Mouse (Mus musculus) liver (tissue): ENCODE measurements around the gene Fam169a.
"Not testable (repeated sequence)": the region's sequence is repeated elsewhere in the genome, so short reads cannot be mapped to it uniquely, and the experiment has no call there.

Experiments
- DNase-seq: peaks from one replicate; pipeline ENCODE4 v3.0.0-alpha.2; 2020; ENCODE audit warnings: mixed read lengths

The Fam169a gene

GRCm38 (mm10) chr13:97080615-97081014 lies 13.5 kb downstream of the Fam169a start:
- no peak for DNase-seq

DNA sequence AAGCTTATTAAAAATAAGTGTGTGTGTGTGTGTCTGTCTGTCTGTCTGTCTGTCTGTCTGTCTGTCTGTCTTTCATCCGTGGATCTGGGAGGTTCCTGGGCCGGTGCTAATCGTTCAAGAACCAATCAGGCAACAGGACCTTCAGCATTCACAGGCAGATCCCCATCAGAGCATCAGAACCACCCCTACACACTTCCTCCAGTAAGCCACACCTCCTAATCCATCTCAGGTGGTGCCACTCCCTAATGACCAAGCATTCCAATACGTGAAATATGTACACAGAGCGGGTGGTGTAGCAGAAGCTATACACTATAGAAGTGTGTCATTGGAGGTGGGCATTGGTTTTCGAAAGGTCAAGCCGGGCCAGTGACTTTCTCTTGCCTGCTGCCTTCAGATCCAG lies 15.3 kb downstream of the Fam169a start:
- peak; percentile 36 for DNase-seq

GRCm38 (mm10) chr13:97086316-97086715 lies 19.2 kb downstream of the Fam169a start:
- peak; percentile 86 for DNase-seq

DNA sequence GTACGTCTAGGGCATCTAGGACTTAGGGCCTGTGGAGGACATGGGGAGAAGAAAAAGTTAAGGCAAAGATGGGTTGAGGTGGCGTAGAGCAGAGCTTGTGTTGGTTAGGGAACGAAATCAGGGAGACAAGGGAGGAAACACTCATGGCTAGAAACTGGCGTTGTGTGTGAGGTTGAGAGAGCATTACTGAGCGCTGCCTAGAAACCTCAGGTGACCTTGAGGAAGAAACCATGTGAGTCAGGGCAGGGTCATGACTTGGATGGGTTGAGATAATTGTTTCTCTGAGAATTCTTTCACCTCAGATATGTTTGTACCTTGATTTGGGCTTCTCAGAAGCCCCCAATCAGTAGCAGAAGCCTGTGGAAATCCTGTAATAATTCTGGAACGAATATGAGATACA lies 20.3 kb downstream of the Fam169a start:
- DNase-seq = no peak

DNA sequence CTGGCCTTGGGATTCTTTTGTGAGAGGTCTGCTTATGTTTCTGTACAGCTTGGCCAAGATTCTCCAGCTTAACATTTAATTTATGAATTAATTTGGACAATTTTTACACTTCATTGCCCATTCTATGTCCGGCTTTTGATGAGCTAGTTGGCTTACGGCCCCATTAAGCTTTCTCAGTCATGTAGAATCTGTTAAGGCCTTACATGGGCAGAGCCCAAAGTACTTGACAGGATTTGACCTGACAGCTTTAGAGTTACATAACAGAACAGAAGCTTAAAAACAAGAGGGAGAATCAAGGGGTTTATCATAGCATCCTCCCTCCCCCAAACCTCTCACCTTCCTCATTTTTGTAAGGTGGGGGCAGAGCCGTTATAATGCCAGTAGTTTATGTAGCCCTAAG lies 21.1 kb downstream of the Fam169a start:
- no peak for DNase-seq

DNA sequence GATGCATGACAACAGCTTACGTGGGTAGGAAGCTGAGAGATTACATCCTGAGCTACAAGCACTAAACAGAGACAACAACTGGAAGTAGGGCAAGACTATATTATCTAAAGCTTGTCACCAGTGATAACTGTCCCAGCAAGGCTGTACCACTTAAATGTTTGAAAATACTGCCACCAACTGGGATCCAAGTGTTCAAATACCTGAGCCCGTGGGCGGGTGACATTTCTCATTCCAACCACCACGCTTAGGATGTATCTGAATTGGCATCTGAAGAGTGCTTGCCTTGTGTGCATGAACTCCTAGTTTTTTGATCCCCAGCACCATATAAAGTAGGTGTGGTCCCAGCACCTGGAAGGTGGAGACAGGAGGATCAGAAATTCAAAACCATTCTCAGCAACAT lies 28.6 kb downstream of the Fam169a start:
- DNase-seq = no peak

GRCm38 (mm10) chr13:97099187-97099852 lies 32.2 kb downstream of the Fam169a start, which contains the start of gene Gm6169:
Gm6169 (minus strand) TSS chr13:97099237.
- DNase-seq = peak; percentile 49

DNA sequence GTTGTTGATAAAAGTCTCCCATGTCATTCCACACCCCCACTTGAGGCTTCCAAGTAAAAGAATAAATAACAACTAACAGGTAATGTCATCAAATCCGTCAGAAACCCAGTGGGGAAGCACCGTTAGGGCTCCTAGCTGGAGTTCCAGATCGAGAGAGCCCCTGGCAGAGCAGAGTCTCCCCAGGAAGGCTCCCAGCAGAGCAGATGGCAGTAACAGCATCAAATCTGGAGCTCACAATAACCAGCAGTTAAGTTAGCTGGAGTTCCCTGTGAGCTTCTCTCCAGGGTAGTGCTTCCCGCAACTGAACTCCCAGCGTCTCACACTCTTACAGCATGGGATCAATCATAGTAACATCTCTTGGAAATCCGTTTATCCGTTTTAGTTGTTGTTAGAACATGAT lies 37.9 kb downstream of the Fam169a start:
- no peak for DNase-seq

DNA sequence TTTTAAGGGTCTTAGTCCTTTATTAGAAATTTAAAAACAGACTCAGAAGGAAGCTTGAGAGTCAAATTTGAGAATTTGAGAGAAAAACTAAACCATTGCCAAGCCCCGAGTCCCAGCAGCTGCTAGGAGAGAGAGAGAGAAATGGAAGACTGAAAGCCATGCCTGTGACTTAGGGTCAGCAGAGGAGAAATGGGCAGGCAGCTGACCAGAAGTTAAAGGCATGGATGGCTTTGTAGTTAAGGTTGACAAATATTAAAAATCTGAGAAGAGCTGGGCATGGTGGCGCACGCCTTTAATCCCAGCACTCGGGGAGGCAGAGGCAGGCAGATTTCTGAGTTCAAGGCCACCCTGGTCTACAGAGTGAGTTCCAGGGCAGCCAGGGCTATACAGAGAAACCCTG lies 40.6 kb downstream of the Fam169a start:
- DNase-seq = not testable (repeated sequence)

GRCm38 (mm10) chr13:97109046-97109445 lies 42.0 kb downstream of the Fam169a start:
- no peak for DNase-seq

DNA sequence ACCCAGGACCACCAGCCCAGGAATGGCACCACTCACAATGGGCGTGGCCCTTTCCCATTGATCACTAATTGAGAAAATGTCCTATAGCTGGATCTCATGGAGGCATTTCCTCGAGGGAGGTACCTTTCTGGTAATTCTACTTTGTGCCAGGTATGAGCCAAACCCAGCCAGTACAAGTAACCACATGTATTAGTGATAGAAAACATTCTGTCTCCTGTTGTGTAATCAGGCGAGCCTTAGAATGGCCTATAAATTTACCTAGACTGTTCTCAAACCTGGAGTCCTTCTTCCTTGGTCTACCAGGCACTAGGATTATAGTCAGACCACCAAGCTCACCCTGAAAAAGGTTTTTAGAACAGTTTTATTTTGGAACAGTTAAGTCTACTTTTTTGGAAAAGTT lies 54.3 kb downstream of the Fam169a start:
- no peak for DNase-seq

DNA sequence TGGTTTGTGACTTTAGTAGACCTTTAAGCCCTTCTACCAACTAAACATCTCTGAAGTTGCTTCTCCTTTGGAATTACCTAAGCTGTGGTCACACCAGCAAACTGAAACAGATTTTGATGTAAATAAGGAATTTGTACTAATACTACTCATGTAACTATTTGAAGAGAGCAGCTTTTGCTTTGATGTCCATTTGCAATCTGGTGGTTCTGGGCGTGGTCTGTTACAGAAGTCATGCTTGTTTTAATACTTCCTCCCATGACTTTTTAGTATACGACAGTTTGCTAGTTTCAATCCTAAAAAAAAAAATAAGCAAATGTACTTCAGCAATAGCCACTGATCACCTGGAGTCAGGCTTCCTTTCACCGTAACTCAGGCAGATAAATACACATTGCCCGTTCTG lies 62.6 kb downstream of the Fam169a start:
- not testable (repeated sequence) for DNase-seq

GRCm38 (mm10) chr13:97130413-97130812 lies 63.3 kb downstream of the Fam169a start:
- not testable (repeated sequence) for DNase-seq

- peak; percentile 90 for DNase-seq
Measured at GRCm38 (mm10) chr13:97137466-97138400, 70.6 kb downstream of the Fam169a start, which contains the start of the genes Gfm2 and Nsa2. Gfm2 (plus strand) TSS chr13:97137937. Nsa2 (minus strand) TSS chr13:97137937.

- not testable (repeated sequence) for DNase-seq
Measured at GRCm38 (mm10) chr13:97138404-97138931, 71.4 kb downstream of the Fam169a start.

DNA sequence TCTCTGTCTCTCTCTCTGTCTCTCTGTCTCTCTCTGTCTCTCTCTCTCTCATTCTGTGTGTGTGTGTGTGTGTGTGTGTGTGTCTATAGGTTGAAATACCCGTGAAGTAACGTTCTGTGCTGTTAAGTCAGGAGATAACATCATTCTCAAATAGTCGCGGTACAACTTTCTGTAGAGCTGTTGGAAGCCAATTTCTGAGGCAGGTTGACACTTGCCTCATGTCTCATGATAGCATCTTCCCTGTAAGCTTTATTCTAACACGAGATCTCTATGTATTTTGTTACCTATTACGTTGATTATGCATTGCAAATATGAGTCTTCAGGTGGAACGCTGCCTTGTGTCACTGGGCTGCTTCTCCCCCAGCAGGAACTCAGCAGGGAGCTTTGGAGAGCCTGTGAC lies 75.2 kb downstream of the Fam169a start:
- no peak for DNase-seq

DNA sequence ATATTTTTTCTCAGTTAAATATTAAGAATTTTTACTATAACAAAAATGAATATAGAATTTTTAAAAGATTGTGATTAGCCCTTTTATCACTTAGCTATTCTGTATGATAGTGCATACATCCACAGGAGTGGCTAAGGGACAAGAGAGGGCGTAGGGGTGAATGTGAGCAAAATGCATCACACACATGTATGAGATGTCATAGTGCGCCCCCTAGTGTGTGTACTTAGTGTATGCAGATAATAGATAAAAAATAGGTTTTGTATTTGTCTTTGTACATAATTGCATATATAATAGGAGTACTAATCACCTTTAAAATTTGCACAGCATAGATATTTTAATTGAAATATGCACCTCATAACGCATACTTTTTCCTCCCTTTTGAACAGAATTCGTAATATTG lies 78.7 kb downstream of the Fam169a start:
- peak; percentile 43 for DNase-seq

- DNase-seq = no peak
Measured at GRCm38 (mm10) chr13:97175520-97176264, 108.6 kb downstream of the Fam169a start.

DNA sequence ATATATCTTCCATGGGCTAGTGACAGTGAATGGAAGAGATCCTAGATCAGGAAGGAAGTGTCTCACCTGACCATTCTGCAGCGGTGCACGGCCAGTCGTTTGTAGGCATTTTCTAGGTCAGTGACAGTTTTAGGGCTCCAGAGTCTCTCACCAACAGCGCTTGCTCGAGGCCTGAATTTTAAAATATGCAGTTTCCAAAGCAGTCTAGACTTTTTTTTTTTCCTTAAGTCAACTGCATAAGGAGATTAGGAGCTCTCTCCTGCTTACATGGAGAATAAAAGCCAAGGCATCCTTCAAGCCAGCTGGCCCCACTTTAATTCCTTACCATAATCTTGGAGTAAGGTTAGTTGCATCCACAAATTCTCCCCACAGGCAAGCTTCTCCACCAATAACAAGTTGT lies 109.6 kb downstream of the Fam169a start:
- no peak for DNase-seq

DNA sequence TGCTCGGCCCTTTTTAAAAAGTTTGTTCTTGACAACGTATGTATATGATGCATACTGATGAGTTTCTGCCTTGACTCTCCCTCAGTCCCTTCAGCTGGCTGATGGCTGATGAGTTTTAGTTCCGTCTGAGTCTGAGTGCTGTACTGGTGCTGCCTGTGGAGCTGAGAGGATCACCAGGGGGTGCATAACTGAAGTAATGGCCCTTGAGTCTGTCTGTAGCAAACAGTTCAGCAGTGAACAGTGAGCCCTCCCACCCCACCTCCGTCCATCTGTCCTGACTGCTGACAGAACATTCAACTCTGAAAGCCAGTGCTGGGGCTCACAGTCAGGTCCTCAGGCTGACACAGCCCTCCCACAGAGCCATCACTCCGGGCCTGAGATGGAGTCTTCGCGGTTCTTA lies 111.9 kb downstream of the Fam169a start:
- no peak for DNase-seq

GRCm38 (mm10) chr13:97180113-97180828 lies 113.2 kb downstream of the Fam169a start:
- no peak for DNase-seq
